Mouse (Mus musculus) megakaryocyte, adult 5-6 weeks (primary cell): ENCODE data around the gene Sept9. TPM values are rescaled to one million over a fixed set of nuclear protein-coding genes. Genes with fewer than 3 reads are reported as not detected.
"Not testable (repeated sequence)": the region's sequence is repeated elsewhere in the genome, so short reads cannot be mapped to it uniquely, and the experiment has no call there.

Experiments
- ATAC-seq: 2 replicates; pipeline ENCODE4 v1.8.0; 2016; ENCODE audit warnings: mild to moderate bottlenecking, inconsistent platforms; ENCODE audit not compliant: poor library complexity, severe bottlenecking
- total RNA-seq, 2 experiments: library from RNA; stranded (forward) in 1 of 2; stranded (reverse) in 1 of 2; fragments of 153-499, 151-499 nt in 1 of 2; fragments of 221-1000, 200-1000 nt in 1 of 2; gene quantifications; 2 replicates each; pipeline versions ENCODE4 v1.2.3 to v1.2.4; 2015 to 2017

The Sept9 gene
- total RNA-seq, 2 experiments from 2014 or later = 162 to 335 TPM

GRCm38 (mm10) chr11:117322311-117322710 is 122.8 kb downstream of the Sept9 start:
- ATAC-seq = no peak

GRCm38 (mm10) chr11:117322730-117323579 is 123.5 kb downstream of the Sept9 start:
- no peak for ATAC-seq

GRCm38 (mm10) chr11:117323976-117324574 is 124.6 kb downstream of the Sept9 start:
- no peak for ATAC-seq

GRCm38 (mm10) chr11:117324718-117325117 is 125.3 kb downstream of the Sept9 start:
- ATAC-seq = not testable (repeated sequence)

- no peak for ATAC-seq
Measured at GRCm38 (mm10) chr11:117325131-117325467, 125.6 kb downstream of the Sept9 start.

GRCm38 (mm10) chr11:117325468-117326139 is 126.1 kb downstream of the Sept9 start:
- peak; percentile 87 for ATAC-seq

GRCm38 (mm10) chr11:117326140-117326725 is 126.8 kb downstream of the Sept9 start:
- peak; percentile 63 for ATAC-seq

GRCm38 (mm10) chr11:117326867-117327600 is 127.6 kb downstream of the Sept9 start:
- no peak for ATAC-seq

GRCm38 (mm10) chr11:117327633-117328032 is 128.2 kb downstream of the Sept9 start:
- no peak for ATAC-seq

- no peak for ATAC-seq
Measured at GRCm38 (mm10) chr11:117330076-117330950, 130.9 kb downstream of the Sept9 start.

GRCm38 (mm10) chr11:117330951-117331254 is 131.4 kb downstream of the Sept9 start:
- no peak for ATAC-seq

GRCm38 (mm10) chr11:117331361-117332241 is 132.1 kb downstream of the Sept9 start:
- ATAC-seq = no peak

- ATAC-seq = peak; percentile 53
Measured at GRCm38 (mm10) chr11:117332242-117333149, 133.0 kb downstream of the Sept9 start.

- ATAC-seq = no peak
Measured at GRCm38 (mm10) chr11:117333150-117333715, 133.8 kb downstream of the Sept9 start.

- peak; percentile 75 for ATAC-seq
Measured at GRCm38 (mm10) chr11:117334101-117334500, 134.6 kb downstream of the Sept9 start.

- no peak for ATAC-seq
Measured at GRCm38 (mm10) chr11:117335146-117335545, 135.7 kb downstream of the Sept9 start.

GRCm38 (mm10) chr11:117336081-117336788 is 136.8 kb downstream of the Sept9 start:
- ATAC-seq = no peak
